Mouse (Mus musculus) megakaryocyte, adult 5-6 weeks (primary cell): ENCODE results near the gene Oprm1. TPM values are rescaled to one million over a fixed set of nuclear protein-coding genes. Genes with fewer than 3 reads are reported as not detected.

Source experiments
- ATAC-seq: 2 replicates; pipeline ENCODE4 v1.8.0; 2016; ENCODE audit warnings: mild to moderate bottlenecking, inconsistent platforms; ENCODE audit not compliant: poor library complexity, severe bottlenecking
- total RNA-seq, 2 experiments: library from RNA; stranded (forward) in 1 of 2; stranded (reverse) in 1 of 2; fragments of 153-499, 151-499 nt in 1 of 2; fragments of 221-1000, 200-1000 nt in 1 of 2; gene quantifications; 2 replicates each; pipeline versions ENCODE4 v1.2.3 to v1.2.4; 2015 to 2017

Gene Oprm1
- total RNA-seq, 2 experiments from 2014 or later: not detected

- no peak for ATAC-seq
These were observed 132.2 kb downstream of the Oprm1 start for GRCm38 (mm10) chr10:6890348-6891009.

- no peak for ATAC-seq
These were observed 137.5 kb downstream of the Oprm1 start for GRCm38 (mm10) chr10:6895796-6896195.

- no peak for ATAC-seq
These were observed 138.5 kb downstream of the Oprm1 start for GRCm38 (mm10) chr10:6896659-6897303.

GRCm38 (mm10) chr10:6900126-6900525 is 141.8 kb downstream of the Oprm1 start:
- ATAC-seq: no peak

- ATAC-seq: no peak
These were observed 143.6 kb downstream of the Oprm1 start for GRCm38 (mm10) chr10:6901819-6902393.

- no peak for ATAC-seq
These were observed 151.5 kb downstream of the Oprm1 start for GRCm38 (mm10) chr10:6909763-6910162.

- ATAC-seq: no peak
These were observed 157.7 kb downstream of the Oprm1 start for GRCm38 (mm10) chr10:6915991-6916390.

GRCm38 (mm10) chr10:6916545-6917257 is 158.4 kb downstream of the Oprm1 start:
- no peak for ATAC-seq

GRCm38 (mm10) chr10:6926724-6927123 is 168.4 kb downstream of the Oprm1 start:
- no peak for ATAC-seq

- no peak for ATAC-seq
These were observed 169.4 kb downstream of the Oprm1 start for GRCm38 (mm10) chr10:6927600-6928223.

GRCm38 (mm10) chr10:6928905-6929304 is 170.6 kb downstream of the Oprm1 start:
- ATAC-seq: no peak

- no peak for ATAC-seq
These were observed 172.1 kb downstream of the Oprm1 start for GRCm38 (mm10) chr10:6930398-6930797.

GRCm38 (mm10) chr10:6930889-6931288 is 172.6 kb downstream of the Oprm1 start:
- ATAC-seq: no peak

- no peak for ATAC-seq
These were observed 176.5 kb downstream of the Oprm1 start for GRCm38 (mm10) chr10:6934776-6935175.

- ATAC-seq: no peak
These were observed 178.5 kb downstream of the Oprm1 start for GRCm38 (mm10) chr10:6936671-6937425.

- ATAC-seq: no peak
These were observed 194.8 kb downstream of the Oprm1 start for GRCm38 (mm10) chr10:6953115-6953514.

- no peak for ATAC-seq
These were observed 196.2 kb downstream of the Oprm1 start for GRCm38 (mm10) chr10:6954533-6954932.

GRCm38 (mm10) chr10:6956357-6956756 is 198.1 kb downstream of the Oprm1 start:
- peak; percentile 66 for ATAC-seq

- ATAC-seq: no peak
These were observed 200.5 kb downstream of the Oprm1 start for GRCm38 (mm10) chr10:6958791-6959190.

GRCm38 (mm10) chr10:6967588-6968242 is 209.4 kb downstream of the Oprm1 start:
- no peak for ATAC-seq
